Mouse (Mus musculus): ENCODE measurements at regions not wholly inside any gene's neighbourhood (a gene's known extent, or its start where the extent isn't known, plus 50 kb on each side); places are given as distances from the start of the nearest gene placed in this dataset.

GRCm38 (mm10) chr7:136014706-136015105 lies 298.5 kb upstream of the Mki67 start:
- H3K27ac ChIP-seq = no peak overlapping the region
- WGBS = 58% methylated on average over 4 of the region's 4 CpGs
- ATAC-seq (replicated peaks) = no peak
- H3K4me2 ChIP-seq = no peak overlapping the region
- no peaks in the 10 kb centered on the region for H3K27me3 ChIP-seq (replicated peaks)
- H3K4me3 ChIP-seq = no peak overlapping the region
- H3K9ac ChIP-seq = no peak overlapping the region
- no peaks in the 10 kb centered on the region for H3K9me3 ChIP-seq
- H3K36me3 ChIP-seq (replicated peaks) = no peaks in the 10 kb centered on the region
- no peaks in the 10 kb centered on the region for H3K4me1 ChIP-seq

GRCm38 (mm10) chr7:136016918-136017317 lies 300.8 kb upstream of the Mki67 start:
- H3K4me1 ChIP-seq = no peaks in the 10 kb centered on the region
- no peaks in the 10 kb centered on the region for H3K9me3 ChIP-seq
- 71% methylated on average over 8 of the region's 8 CpGs for WGBS
- H3K27ac ChIP-seq = no peak overlapping the region
- H3K27me3 ChIP-seq (replicated peaks) = no peaks in the 10 kb centered on the region
- H3K9ac ChIP-seq = no peak overlapping the region
- no peak overlapping the region for H3K4me3 ChIP-seq
- H3K4me2 ChIP-seq = no peak overlapping the region
- ATAC-seq (replicated peaks) = no peak
- H3K36me3 ChIP-seq (replicated peaks) = no peaks in the 10 kb centered on the region

- H3K36me3 ChIP-seq (replicated peaks) = no peaks in the 10 kb centered on the region
- WGBS = 67% methylated on average over 7 of the region's 7 CpGs
- H3K4me3 ChIP-seq = no peak overlapping the region
- H3K27me3 ChIP-seq (replicated peaks) = no peaks in the 10 kb centered on the region
- H3K9ac ChIP-seq = no peak overlapping the region
- no peak for ATAC-seq (replicated peaks)
- H3K27ac ChIP-seq = no peak overlapping the region
- no peak overlapping the region for H3K4me2 ChIP-seq
- H3K4me1 ChIP-seq = no peaks in the 10 kb centered on the region
- H3K9me3 ChIP-seq = no peaks in the 10 kb centered on the region
Observed at GRCm38 (mm10) chr7:136020577-136020976, 304.4 kb upstream of the Mki67 start.

- Histone ChIP-seq H3K4me1 (no peaks in the 10 kb centered on the region), H3K4me2 (no peak overlapping the region), H3K9ac (no peak overlapping the region), H3K27me3 (replicated peaks) (no peaks in the 10 kb centered on the region), H3K9me3 (no peaks in the 10 kb centered on the region), H3K27ac (no peak overlapping the region), H3K4me3 (no peak overlapping the region), H3K36me3 (replicated peaks) (no peaks in the 10 kb centered on the region)
- ATAC-seq (replicated peaks) = no peak
- 76% methylated on average over 2 of the region's 2 CpGs for WGBS
Observed at GRCm38 (mm10) chr7:136021071-136021470, 304.9 kb upstream of the Mki67 start.

- H3K27ac ChIP-seq = no peak overlapping the region
- no peaks in the 10 kb centered on the region for H3K4me1 ChIP-seq
- H3K36me3 ChIP-seq (replicated peaks) = no peaks in the 10 kb centered on the region
- 73% methylated on average over 5 of the region's 5 CpGs for WGBS
- no peak overlapping the region for H3K4me3 ChIP-seq
- H3K27me3 ChIP-seq (replicated peaks) = no peaks in the 10 kb centered on the region
- H3K4me2 ChIP-seq = no peak overlapping the region
- no peak for ATAC-seq (replicated peaks)
- H3K9me3 ChIP-seq = no peaks in the 10 kb centered on the region
- no peak overlapping the region for H3K9ac ChIP-seq
Observed at GRCm38 (mm10) chr7:136022781-136023448, 306.8 kb upstream of the Mki67 start.

- no peaks in the 10 kb centered on the region for H3K4me1 ChIP-seq
- H3K9me3 ChIP-seq = no peaks in the 10 kb centered on the region
- no peaks in the 10 kb centered on the region for H3K36me3 ChIP-seq (replicated peaks)
- no peak overlapping the region for H3K9ac ChIP-seq
- no peak overlapping the region for H3K4me3 ChIP-seq
- 44% methylated on average over 7 of the region's 7 CpGs for WGBS
- no peak overlapping the region for H3K27ac ChIP-seq
- H3K4me2 ChIP-seq = no peak overlapping the region
- H3K27me3 ChIP-seq (replicated peaks) = no peaks in the 10 kb centered on the region
- ATAC-seq (replicated peaks) = no peak
Observed at GRCm38 (mm10) chr7:136026451-136026850, 310.3 kb upstream of the Mki67 start.

- Histone ChIP-seq H3K4me1 (no peaks in the 10 kb centered on the region), H3K9me3 (no peaks in the 10 kb centered on the region), H3K27ac (no peak overlapping the region), H3K4me3 (no peak overlapping the region), H3K9ac (no peak overlapping the region), H3K36me3 (replicated peaks) (no peaks in the 10 kb centered on the region), H3K27me3 (replicated peaks) (no peaks in the 10 kb centered on the region), H3K4me2 (no peak overlapping the region)
- WGBS = 78% methylated on average over 6 of the region's 6 CpGs
- no peak for ATAC-seq (replicated peaks)
Observed at GRCm38 (mm10) chr7:136032026-136032425, 315.9 kb upstream of the Mki67 start.

GRCm38 (mm10) chr7:136033536-136033935 lies 317.4 kb upstream of the Mki67 start:
- Histone ChIP-seq H3K9me3 (no peaks in the 10 kb centered on the region), H3K36me3 (replicated peaks) (no peaks in the 10 kb centered on the region), H3K4me1 (no peaks in the 10 kb centered on the region), H3K9ac (no peak overlapping the region), H3K27ac (no peak overlapping the region), H3K27me3 (replicated peaks) (no peaks in the 10 kb centered on the region), H3K4me3 (no peak overlapping the region), H3K4me2 (no peak overlapping the region)
- ATAC-seq (replicated peaks) = no peak
- WGBS = 92% methylated on average over 5 of the region's 5 CpGs

- H3K36me3 ChIP-seq (replicated peaks) = no peaks in the 10 kb centered on the region
- H3K9me3 ChIP-seq = no peaks in the 10 kb centered on the region
- H3K4me2 ChIP-seq = no peak overlapping the region
- WGBS = 78% methylated on average over 7 of the region's 7 CpGs
- H3K4me3 ChIP-seq = no peak overlapping the region
- H3K9ac ChIP-seq = no peak overlapping the region
- no peak for ATAC-seq (replicated peaks)
- no peak overlapping the region for H3K27ac ChIP-seq
- H3K4me1 ChIP-seq = no peaks in the 10 kb centered on the region
- H3K27me3 ChIP-seq (replicated peaks) = no peaks in the 10 kb centered on the region
Observed at GRCm38 (mm10) chr7:136035735-136036134, 319.6 kb upstream of the Mki67 start.

GRCm38 (mm10) chr7:136038072-136038471 lies 321.9 kb upstream of the Mki67 start:
- no peak overlapping the region for H3K9ac ChIP-seq
- ATAC-seq (replicated peaks) = no peak
- no peaks in the 10 kb centered on the region for H3K9me3 ChIP-seq
- no peak overlapping the region for H3K4me3 ChIP-seq
- WGBS = 77% methylated on average over 5 of the region's 5 CpGs
- H3K4me2 ChIP-seq = no peak overlapping the region
- H3K4me1 ChIP-seq = no peaks in the 10 kb centered on the region
- no peak overlapping the region for H3K27ac ChIP-seq
- no peaks in the 10 kb centered on the region for H3K27me3 ChIP-seq (replicated peaks)
- H3K36me3 ChIP-seq (replicated peaks) = no peaks in the 10 kb centered on the region

GRCm38 (mm10) chr7:136038906-136039305 lies 322.7 kb upstream of the Mki67 start:
- no peak overlapping the region for H3K4me2 ChIP-seq
- H3K4me3 ChIP-seq = no peak overlapping the region
- no peak for ATAC-seq (replicated peaks)
- H3K9ac ChIP-seq = no peak overlapping the region
- H3K27ac ChIP-seq = no peak overlapping the region
- no peaks in the 10 kb centered on the region for H3K27me3 ChIP-seq (replicated peaks)
- no peaks in the 10 kb centered on the region for H3K36me3 ChIP-seq (replicated peaks)
- no peaks in the 10 kb centered on the region for H3K4me1 ChIP-seq
- H3K9me3 ChIP-seq = no peaks in the 10 kb centered on the region
- WGBS = 63% methylated on average over 2 of the region's 2 CpGs

- no peaks in the 10 kb centered on the region for H3K36me3 ChIP-seq (replicated peaks)
- no peak overlapping the region for H3K27ac ChIP-seq
- no peak for ATAC-seq (replicated peaks)
- no peaks in the 10 kb centered on the region; the same call in 1 of the 2 replicates for H3K27me3 ChIP-seq (replicated peaks)
- H3K9me3 ChIP-seq = no peaks in the 10 kb centered on the region
- no peak overlapping the region for H3K4me3 ChIP-seq
- WGBS = 59% methylated on average over 4 of the region's 4 CpGs
- no peak overlapping the region for H3K4me2 ChIP-seq
- H3K9ac ChIP-seq = no peak overlapping the region
- H3K4me1 ChIP-seq = peaks cover 12% of the 10 kb centered on the region
Observed at GRCm38 (mm10) chr7:136041921-136042320, 325.8 kb upstream of the Mki67 start.

- Histone ChIP-seq H3K4me3 (no peak overlapping the region), H3K4me1 (peaks cover 33% of the 10 kb centered on the region)
- peak; percentile 91 for ATAC-seq (replicated peaks)
Observed at GRCm38 (mm10) chr7:136046645-136047363, 330.6 kb upstream of the Mki67 start.

More at GRCm38 (mm10) chr7:136046645-136047363, 330.6 kb upstream of the Mki67 start:
- Histone ChIP-seq H3K4me2 (peak overlapping the region; percentile 14), H3K9ac (no peak overlapping the region), H3K27me3 (replicated peaks) (peaks cover 4% of the 10 kb centered on the region; the same call in 1 of the 2 replicates), H3K36me3 (replicated peaks) (no peaks in the 10 kb centered on the region), H3K27ac (peak overlapping the region; percentile 54), H3K9me3 (no peaks in the 10 kb centered on the region)
- 14% methylated on average over 14 of the region's 14 CpGs for WGBS
